21 mouse cellular contexts compared by ENCODE assay signal in the genomic region with DNA sequence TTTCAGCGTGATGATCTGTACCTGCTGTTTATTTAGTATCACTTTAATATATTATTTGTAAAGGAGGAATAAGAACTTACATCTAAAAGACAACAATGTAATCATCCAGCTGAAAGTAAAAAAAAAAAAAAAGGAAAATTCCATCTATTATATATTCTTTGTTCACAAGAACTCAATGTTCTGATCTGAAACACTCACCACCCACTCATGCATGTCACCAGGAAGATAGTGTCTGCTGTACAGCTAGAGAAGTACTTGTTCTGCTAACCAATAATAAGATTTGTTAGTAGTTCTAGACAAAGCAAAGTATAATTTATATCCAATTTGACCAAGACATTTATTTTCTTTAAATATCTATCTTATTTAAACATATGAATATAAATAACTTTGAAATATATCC.
"Had no signal": no experiment of that assay in that cellular context is flagged by ENCODE, and none has a peak within 500 bp of the region (broad histone marks: within the 10 kb centered on the region; RNA-seq: fewer than 3 reads in every experiment).

No protein-coding gene starts in this region.

- H3K4me3 ChIP-seq: lung, embryonic 15.5 days; megakaryocyte, embryonic 14.5 days; myocyte; neural tube, embryonic 13.5 days; neural tube, embryonic 15.5 days had no signal

- H3K9me3 ChIP-seq: lung, embryonic 15.5 days; megakaryocyte, embryonic 14.5 days; neural tube, embryonic 13.5 days; neural tube, embryonic 15.5 days had no signal

- H3K27ac ChIP-seq: lung, embryonic 15.5 days; macrophage; neural tube, embryonic 13.5 days; neural tube, embryonic 15.5 days had no signal

- H3K36me3 ChIP-seq: lung, embryonic 15.5 days; neural tube, embryonic 13.5 days; neural tube, embryonic 15.5 days had no signal

- H3K9ac ChIP-seq: lung, embryonic 15.5 days; neural tube, embryonic 13.5 days; neural tube, embryonic 15.5 days had no signal

- DNase-seq: lung, adult 2 months; lung, postnatal 14 days; lung, postnatal 36 days; midbrain, embryonic 14.5 days; retina, postnatal 1 day; right cerebral cortex, adult 18-20 months; right cerebral cortex, postnatal 25 days; right cerebral cortex, postnatal 4 days; spleen, adult 18-20 months; thymus, adult 18-20 months; thymus, postnatal 14 days; thymus, postnatal 36 days had no signal

- H3K27me3 ChIP-seq: lung, embryonic 15.5 days; megakaryocyte, embryonic 14.5 days; neural tube, embryonic 13.5 days; neural tube, embryonic 15.5 days had no signal

- ATAC-seq: lung, postnatal 0 days; midbrain, embryonic 16.5 days had no signal

- H3K4me2 ChIP-seq: lung, embryonic 15.5 days; midbrain, embryonic 11.5 days; neural tube, embryonic 13.5 days; neural tube, embryonic 15.5 days had no signal

- H3K4me1 ChIP-seq: lung, embryonic 15.5 days; megakaryocyte, embryonic 14.5 days; neural tube, embryonic 13.5 days; neural tube, embryonic 15.5 days had no signal
